Mouse (Mus musculus): ENCODE measurements at regions not wholly inside any gene's neighbourhood (a gene's known extent, or its start where the extent isn't known, plus 50 kb on each side); places are given as distances from the start of the nearest gene placed in this dataset.

- TF ChIP-seq POLR2A (IDR thresholded peaks at IDR 0.05; ENCODE audit: insufficient read length, low read depth), result no peak
- TF ChIP-seq E2F4 (IDR thresholded peaks at IDR 0.05; ENCODE audit: insufficient read depth), result no peak
- TF ChIP-seq MAX (IDR thresholded peaks at IDR 0.05; ENCODE audit: low read depth), result no peak
- TF ChIP-seq USF1 (IDR thresholded peaks at IDR 0.05; ENCODE audit: low read depth), result no peak
- no peak for TF ChIP-seq CEBPB (IDR thresholded peaks at IDR 0.05; ENCODE audit: insufficient read depth, poor library complexity, severe bottlenecking)
- TF ChIP-seq MYOD1 (IDR thresholded peaks at IDR 0.05; ENCODE audit: control insufficient read depth in 1 of 3, insufficient read length in 2 of 3, low read depth in 2 of 3), result no peak
- no peak for TF ChIP-seq MYOG (IDR thresholded peaks at IDR 0.05; ENCODE audit: control insufficient read depth in 1 of 3, insufficient read depth in 1 of 3, insufficient read length in 2 of 3, low read depth in 2 of 3)
- no peak for TF ChIP-seq POLR2AphosphoS2 (IDR thresholded peaks at IDR 0.05; ENCODE audit: insufficient read length, low read depth)
- TF ChIP-seq TCF12 (IDR thresholded peaks at IDR 0.05; ENCODE audit: insufficient read depth, poor library complexity, severe bottlenecking), result no peak
- TF ChIP-seq TCF3 (IDR thresholded peaks at IDR 0.05; ENCODE audit: insufficient read length, low read depth), result no peak
- TF ChIP-seq SRF (IDR thresholded peaks at IDR 0.05; ENCODE audit: control insufficient read depth, insufficient read length, low read depth), result no peak
- no peak for TF ChIP-seq REST (IDR thresholded peaks at IDR 0.05; ENCODE audit: insufficient read depth, insufficient read length)
These were observed 55.5 kb upstream of the Nkx1-1 start for GRCm38 (mm10) chr5:33489286-33489685.
